Mouse (Mus musculus) adipocyte (in vitro differentiated cells): ENCODE data around the gene Usp6nl.
A peak's percentile ranks its signal among the peaks of the same experiment; 100 is the strongest.

Experiments used
- DNase-seq: peaks from one replicate; pipeline ENCODE4 v3.0.0-alpha.2; 2016; ENCODE audit warnings: low spot score

Usp6nl gene

GRCm38 (mm10) chr2:6333570-6333969, 11.1 kb downstream of the Usp6nl start:
- DNase-seq, result no peak

GRCm38 (mm10) chr2:6334011-6334410, 11.5 kb downstream of the Usp6nl start:
- no peak for DNase-seq

- no peak for DNase-seq
These were observed 12.7 kb downstream of the Usp6nl start for GRCm38 (mm10) chr2:6335032-6335735.

GRCm38 (mm10) chr2:6336013-6336412, 13.5 kb downstream of the Usp6nl start:
- no peak for DNase-seq

- DNase-seq, result no peak
These were observed 14.2 kb downstream of the Usp6nl start for GRCm38 (mm10) chr2:6336649-6337048.

- DNase-seq, result no peak
These were observed 15.0 kb downstream of the Usp6nl start for GRCm38 (mm10) chr2:6337436-6337835.

GRCm38 (mm10) chr2:6338031-6338629, 15.7 kb downstream of the Usp6nl start:
- peak; percentile 22 for DNase-seq

GRCm38 (mm10) chr2:6340439-6340838, 18.0 kb downstream of the Usp6nl start:
- no peak for DNase-seq

GRCm38 (mm10) chr2:6341496-6341895, 19.0 kb downstream of the Usp6nl start:
- no peak for DNase-seq

GRCm38 (mm10) chr2:6349256-6350092, 27.0 kb downstream of the Usp6nl start:
- DNase-seq, result peak; percentile 34

GRCm38 (mm10) chr2:6350164-6350563, 27.7 kb downstream of the Usp6nl start:
- DNase-seq, result no peak

- no peak for DNase-seq
These were observed 28.6 kb downstream of the Usp6nl start for GRCm38 (mm10) chr2:6350931-6351695.

- peak; percentile 54 for DNase-seq
These were observed 30.1 kb downstream of the Usp6nl start for GRCm38 (mm10) chr2:6352541-6352971.

GRCm38 (mm10) chr2:6353060-6353459, 30.6 kb downstream of the Usp6nl start:
- no peak for DNase-seq

- DNase-seq, result no peak
These were observed 34.8 kb downstream of the Usp6nl start for GRCm38 (mm10) chr2:6357306-6357705.

GRCm38 (mm10) chr2:6359645-6360044, 37.2 kb downstream of the Usp6nl start:
- DNase-seq, result no peak

- no peak for DNase-seq
These were observed 40.7 kb downstream of the Usp6nl start for GRCm38 (mm10) chr2:6363126-6363525.

- no peak for DNase-seq
These were observed 41.5 kb downstream of the Usp6nl start for GRCm38 (mm10) chr2:6363922-6364321.

GRCm38 (mm10) chr2:6366521-6366928, 44.1 kb downstream of the Usp6nl start:
- DNase-seq, result peak; percentile 34

GRCm38 (mm10) chr2:6366973-6367372, 44.5 kb downstream of the Usp6nl start:
- no peak for DNase-seq

GRCm38 (mm10) chr2:6367497-6367896, 45.0 kb downstream of the Usp6nl start:
- no peak for DNase-seq

- DNase-seq, result no peak
These were observed 51.7 kb downstream of the Usp6nl start for GRCm38 (mm10) chr2:6374216-6374615.
